Mouse (Mus musculus) heart, embryonic 14.5 days (tissue): ENCODE measurements around the gene Ftsj3. TPM values are rescaled to one million over a fixed set of nuclear protein-coding genes. Genes with fewer than 3 reads are reported as not detected.
"Not testable (repeated sequence)": the region's sequence is repeated elsewhere in the genome, so short reads cannot be mapped to it uniquely, and the experiment has no call there.

Source experiments
- ATAC-seq: fragments of 200-750 bp; cut with Nextera tagmentation; 2 replicates; pipeline ENCODE4 v1.8.0; 2017; ENCODE audit warnings: low read depth, moderate TSS enrichment; ENCODE audit not compliant: insufficient number of reproducible peaks, insufficient read depth, low FRiP score
- H3K27ac ChIP-seq, 2 experiments: fragments of 200-500 bp in 1 of 2; fragments of 300-500 bp in 1 of 2; sonication (generic) in 1 of 2; replicated peaks in 1 of 2; 2 replicates each; pipeline ENCODE4 v1.5.1; 2012 to 2014; ENCODE audit warnings: low read depth in 2 of 2, low read length in 2 of 2, control low read depth in 1 of 2, mild to moderate bottlenecking in 1 of 2, mixed read lengths in 1 of 2; ENCODE audit not compliant: control insufficient read depth in 1 of 2, insufficient read depth in 1 of 2
- H3K27me3 ChIP-seq: fragments of 300-500 bp; sonication (generic); 2 replicates; pipeline ENCODE4 v1.6.1; 2014; ENCODE audit warnings: mild to moderate bottlenecking, low read length, control low read depth; ENCODE audit not compliant: control insufficient read depth, insufficient read depth
- H3K36me3 ChIP-seq: fragments of 300-500 bp; sonication (generic); 2 replicates; pipeline ENCODE4 v1.6.1; 2014; ENCODE audit warnings: mild to moderate bottlenecking, control low read depth, low read length, mixed read lengths; ENCODE audit not compliant: control insufficient read depth, insufficient read depth
- H3K4me1 ChIP-seq, 2 experiments: fragments of 200-500 bp in 1 of 2; fragments of 300-500 bp in 1 of 2; sonication (generic) in 1 of 2; 2 replicates each; pipeline ENCODE4 v1.6.1; 2012 to 2014; ENCODE audit warnings: low read length in 2 of 2, control low read depth in 1 of 2, mixed read lengths in 1 of 2; ENCODE audit not compliant: control insufficient read depth in 2 of 2, insufficient read depth in 2 of 2
- H3K4me2 ChIP-seq: fragments of 300-500 bp; sonication (generic); 2 replicates; pipeline ENCODE4 v1.6.1; 2014; ENCODE audit warnings: mild to moderate bottlenecking, low read length
- H3K4me3 ChIP-seq, 2 experiments: fragments of 200-500 bp in 1 of 2; fragments of 300-500 bp in 1 of 2; sonication (generic) in 1 of 2; 2 replicates each; pipeline ENCODE4 v1.5.1; 2012 to 2014; ENCODE audit warnings: low read length in 2 of 2, mild to moderate bottlenecking in 2 of 2, control low read depth in 1 of 2, low read depth in 1 of 2, moderate library complexity in 1 of 2; ENCODE audit not compliant: control insufficient read depth in 1 of 2, insufficient read depth in 1 of 2
- H3K9ac ChIP-seq: fragments of 300-500 bp; sonication (generic); 2 replicates; pipeline ENCODE4 v1.6.1; 2014; ENCODE audit warnings: mild to moderate bottlenecking, low read length
- H3K9me3 ChIP-seq: fragments of 300-500 bp; sonication (generic); 2 replicates; pipeline ENCODE4 v1.6.1; 2016; ENCODE audit warnings: low read length, control low read depth; ENCODE audit not compliant: control insufficient read depth
- WGBS: fragments of 180-500 bp; shearing (Covaris S2); extraction: QIAGEN DNeasy Blood & Tissue Kit; methylation state at CpG from one replicate; pipeline ENCODE4 v1.1.7; 2014; 5-methylcytosine and 5-hydroxymethylcytosine counted together
- polyA plus RNA-seq: library from polyadenylated mRNA; unstranded; fragments of >200 nt; fragmentation: Nextera tagmentation; extraction: Ambion mirVana; gene quantifications from 2 replicates; pipeline ENCODE4 v1.2.1, GENCODE M21; 2014

Gene Ftsj3
- polyA plus RNA-seq, 1 experiment from 2014 or later: 31.7 TPM

- no peak for ATAC-seq
- Histone ChIP-seq H3K27ac (no peak overlapping the region), H3K36me3 (peaks cover 97% of the 10 kb centered on the region), H3K4me2 (no peak overlapping the region), H3K4me1 (0 out of 4 replicates have a peak, but pooled peaks cover 0 to 3% of the 10 kb centered on the region in 2 experiments), H3K9me3 (no peaks in the 10 kb centered on the region), H3K4me3 (no peak overlapping the region), H3K9ac (no peak overlapping the region), H3K27me3 (no peaks in the 10 kb centered on the region)
- 65% methylated on average over 6 of the region's 6 CpGs for WGBS
Observed at GRCm38 (mm10) chr11:106200756-106201155, 55.1 kb downstream of the Ftsj3 start.

GRCm38 (mm10) chr11:106199997-106200396 is 55.9 kb downstream of the Ftsj3 start:
- H3K36me3 ChIP-seq: peaks cover 90% of the 10 kb centered on the region
- not testable (repeated sequence) for H3K9me3 ChIP-seq, H3K4me2 ChIP-seq, H3K4me1 ChIP-seq, H3K27me3 ChIP-seq, ATAC-seq, H3K4me3 ChIP-seq, H3K27ac ChIP-seq, H3K9ac ChIP-seq
- 92% methylated on average over 7 of the region's 7 CpGs for WGBS

Other genes with a start within 250 kb of the Ftsj3 start
- 0.20 and 0.26 TPM in 2 replicates for gene Kcnh6, start 248.0 kb downstream of the Ftsj3 start, polyA plus RNA-seq
- gene Dcaf7, start 219.2 kb downstream of the Ftsj3 start, polyA plus RNA-seq: 45.4 and 52.0 TPM in 2 replicates
- gene Taco1, start 190.0 kb downstream of the Ftsj3 start, polyA plus RNA-seq: 9.7 and 10.8 TPM in 2 replicates
- gene Map3k3, start 171.5 kb downstream of the Ftsj3 start, polyA plus RNA-seq: 26.6 and 28.6 TPM in 2 replicates
- not detected in 2 replicates for gene Gm10840, start 95.2 kb downstream of the Ftsj3 start, polyA plus RNA-seq
- 80.2 and 84.6 TPM in 2 replicates for gene Limd2, start 95.2 kb downstream of the Ftsj3 start, polyA plus RNA-seq
- gene Strada, start 53.9 kb downstream of the Ftsj3 start, polyA plus RNA-seq: 19.4 and 21.8 TPM in 2 replicates
- 69.8 and 75.9 TPM in 2 replicates for gene Ccdc47, start 39.7 kb downstream of the Ftsj3 start, polyA plus RNA-seq
- gene Ddx42, start 39.2 kb downstream of the Ftsj3 start, polyA plus RNA-seq: 43.0 and 44.9 TPM in 2 replicates
- 200 and 207 TPM in 2 replicates for gene Psmc5, start 75 bp upstream of the Ftsj3 start, polyA plus RNA-seq
- 18.1 and 22.9 TPM in 2 replicates for gene Smarcd2, start 16.9 kb upstream of the Ftsj3 start, polyA plus RNA-seq
- gene Tcam1, start 20.6 kb upstream of the Ftsj3 start, polyA plus RNA-seq: 0.05 and 0.07 TPM in 2 replicates
- not detected in 2 replicates for gene Gh, start 45.8 kb upstream of the Ftsj3 start, polyA plus RNA-seq
- 0.95 and 1.4 TPM in 2 replicates for gene Cd79b, start 58.7 kb upstream of the Ftsj3 start, polyA plus RNA-seq
- 0.07 and 0.42 TPM in 2 replicates for gene Scn4a, start 97.2 kb upstream of the Ftsj3 start, polyA plus RNA-seq
- gene Prr29, start 109.4 kb upstream of the Ftsj3 start, polyA plus RNA-seq: 0.35 TPM in 1 of 2 replicates, not detected in the other
- 105 and 108 TPM in 2 replicates for gene Icam2, start 132.0 kb upstream of the Ftsj3 start, polyA plus RNA-seq
- 4.8 and 6.8 TPM in 2 replicates for gene Ern1, start 231.8 kb upstream of the Ftsj3 start, polyA plus RNA-seq